Mouse (Mus musculus) stomach, postnatal 0 days (tissue): Measurements from ENCODE around the gene Npm1.

ENCODE experiments used
- CTCF ChIP-seq: IDR thresholded peaks from 2 replicates; pipeline ENCODE4 v1.5.1; 2016; ENCODE audit warnings: antibody characterized with exemption, low read depth, mild to moderate bottlenecking, moderate library complexity
- EP300 ChIP-seq: optimal IDR thresholded peaks from 2 replicates; pipeline ENCODE3; 2016; ENCODE audit warnings: antibody characterized with exemption

- TF ChIP-seq CTCF (no peak), EP300 (no peak)
Observed at GRCm38 (mm10) chr11:33202972-33203371, 40.0 kb upstream of the Npm1 start.
